Mouse (Mus musculus): ENCODE measurements around the gene Csnk1g2. TPM values are rescaled to one million over a fixed set of nuclear protein-coding genes. Genes with fewer than 3 reads are reported as not detected.
A peak's percentile ranks its signal among the peaks of the same experiment; 100 is the strongest.
"Not testable (repeated sequence)": the region's sequence is repeated elsewhere in the genome, so short reads cannot be mapped to it uniquely, and the experiment has no call there.

Csnk1g2 gene
- total RNA-seq, 1 experiment from 2014 or later, result 239 TPM

DNA sequence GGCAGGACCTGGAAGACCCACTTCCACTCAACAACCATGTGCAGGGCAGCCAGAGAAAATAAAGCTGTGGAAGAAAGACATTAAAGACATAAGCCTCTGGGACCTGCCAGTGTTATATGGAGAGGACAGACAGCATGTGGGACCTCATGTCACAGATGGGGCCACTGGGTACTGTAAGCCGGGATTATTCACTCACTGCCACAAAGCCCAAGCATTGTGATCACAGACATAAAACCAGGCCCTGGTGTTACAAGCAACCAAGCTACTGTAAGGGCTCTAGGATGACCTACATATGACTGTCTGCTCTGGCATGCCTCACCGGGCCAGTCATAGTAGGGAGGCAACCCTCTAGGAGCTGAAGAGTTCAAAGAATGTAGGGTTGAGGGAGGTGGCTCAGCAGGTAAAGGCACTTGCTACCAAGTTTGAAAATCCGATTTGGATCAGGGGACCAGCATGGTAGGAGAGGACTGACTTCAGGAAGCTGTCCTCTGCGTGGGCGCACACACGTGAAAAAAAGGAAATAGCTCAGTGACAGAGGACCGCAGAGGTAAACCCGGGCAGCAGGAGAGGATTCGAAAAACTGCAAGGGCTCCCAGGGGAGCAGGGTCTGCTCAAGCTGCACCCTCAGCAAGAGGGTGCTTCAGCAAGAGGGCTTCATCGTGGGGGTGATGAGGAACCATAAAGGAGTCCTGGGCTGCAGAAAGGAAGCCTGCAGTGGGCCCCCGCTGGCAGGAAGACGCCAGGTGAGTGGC, 33.3 kb upstream of the Csnk1g2 start:
- ATAC-seq (replicated peaks in 1 of 2; ENCODE audit: insufficient read depth in 1 of 2, low FRiP score in 2 of 2, low TSS enrichment in 1 of 2, low read depth in 1 of 2, poor library complexity in 2 of 2, severe bottlenecking in 2 of 2), result no peak

DNA sequence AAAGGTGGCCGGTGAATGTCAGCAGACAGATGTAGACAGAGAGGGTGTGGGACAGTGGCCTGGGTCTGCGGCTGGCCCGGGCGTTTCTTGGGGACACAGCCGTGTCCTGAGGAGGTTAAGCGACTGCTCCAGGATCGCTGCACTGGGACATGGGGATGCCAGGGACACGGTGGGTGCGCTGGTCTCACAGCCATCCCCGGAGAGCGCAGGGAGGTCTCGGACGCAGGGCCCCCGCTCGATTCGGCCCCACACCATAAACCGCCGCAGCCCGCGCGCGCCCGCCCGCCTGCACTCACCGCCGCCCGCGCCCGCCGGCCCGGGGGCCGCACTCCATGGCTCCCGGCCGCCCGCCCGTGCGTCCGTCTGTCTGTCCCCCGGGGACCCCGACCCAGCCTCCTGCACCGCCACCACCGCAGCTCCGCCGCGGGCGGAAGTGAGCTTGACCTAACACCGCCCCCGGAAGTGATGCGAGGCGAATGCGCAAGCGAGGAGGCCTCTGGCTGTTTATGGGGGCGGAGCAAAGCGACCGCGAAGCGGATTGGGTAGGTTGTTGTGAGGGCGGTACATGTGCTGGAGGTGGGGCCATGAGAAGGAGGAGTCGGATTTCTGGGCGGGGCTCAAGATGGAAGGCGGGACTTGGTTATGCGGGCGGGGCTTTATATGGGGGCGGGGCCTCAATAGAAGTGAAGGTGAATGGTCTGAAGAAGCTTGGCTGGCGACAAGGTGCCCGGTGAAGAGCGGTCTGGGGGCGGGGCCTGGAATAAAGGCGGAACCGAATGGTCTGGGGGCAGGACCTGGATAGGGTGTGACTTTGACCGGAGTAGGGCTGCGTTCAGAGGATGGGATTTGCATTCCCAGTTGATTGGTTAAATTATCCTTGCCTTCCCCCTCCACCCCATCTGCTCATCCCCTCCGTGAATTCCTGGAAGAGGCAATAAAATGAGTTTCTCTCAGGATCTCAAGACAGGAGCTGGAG, 32.5 kb upstream of the Csnk1g2 start, which contains the start of gene Abhd17a:
Gene Abhd17a (minus strand): TSS at position 463 of the 976 bp plus-strand sequence.
- peak; percentile 95 to 96 for ATAC-seq (replicated peaks in 1 of 2; ENCODE audit: insufficient read depth in 1 of 2, low FRiP score in 2 of 2, low TSS enrichment in 1 of 2, low read depth in 1 of 2, poor library complexity in 2 of 2, severe bottlenecking in 2 of 2)

DNA sequence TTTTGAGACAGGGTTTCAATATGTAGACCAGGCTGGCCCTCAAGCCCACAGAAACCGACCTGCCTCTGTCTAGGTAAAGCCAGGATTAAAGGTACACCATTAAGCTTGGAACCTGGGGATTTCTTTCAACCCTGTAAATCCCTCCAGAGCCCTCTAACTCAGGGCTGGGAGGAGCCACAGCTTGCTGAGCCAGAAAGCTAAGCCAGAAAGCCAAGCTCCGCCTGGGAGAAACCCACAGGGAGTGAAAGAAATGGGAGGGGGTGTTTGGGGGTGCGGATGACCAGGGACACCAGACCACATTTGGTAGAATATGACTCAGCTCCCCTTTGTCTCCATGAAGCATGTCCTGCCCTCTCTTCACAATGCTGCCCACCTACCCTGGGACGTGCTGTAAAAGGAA, 26.3 kb upstream of the Csnk1g2 start:
- no peak for ATAC-seq (replicated peaks in 1 of 2; ENCODE audit: insufficient read depth in 1 of 2, low FRiP score in 2 of 2, low TSS enrichment in 1 of 2, low read depth in 1 of 2, poor library complexity in 2 of 2, severe bottlenecking in 2 of 2)

DNA sequence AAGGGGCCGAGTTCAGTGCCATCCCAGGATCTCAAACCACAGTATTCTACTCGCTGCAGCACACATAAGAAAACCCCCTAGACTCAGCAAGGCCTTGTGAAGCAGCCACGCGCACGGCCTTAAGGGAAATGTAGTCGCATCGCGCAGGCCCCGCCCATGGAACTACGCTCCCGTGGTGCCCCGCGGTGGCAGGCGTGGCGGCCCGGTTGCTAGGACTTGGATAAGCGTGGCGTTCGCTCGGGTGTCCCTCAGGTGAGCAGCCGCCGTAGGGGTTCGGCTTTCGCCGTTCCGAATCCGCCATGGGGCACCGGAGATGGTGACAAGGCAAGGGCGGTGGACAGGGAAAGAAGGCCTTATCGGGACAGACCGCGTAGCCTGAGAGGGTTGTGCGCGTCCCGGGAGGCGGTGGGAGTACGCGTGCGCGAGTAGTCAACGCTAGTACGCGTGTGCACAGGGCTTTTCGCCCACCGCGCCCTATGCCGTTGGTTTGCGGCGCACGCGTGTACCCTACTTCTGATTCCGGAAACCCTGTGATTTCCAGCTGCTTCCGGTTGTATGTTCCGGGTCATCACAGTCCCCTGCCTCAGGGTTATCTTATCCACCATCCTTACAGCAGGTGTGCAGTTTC, 19.8 kb upstream of the Csnk1g2 start, which contains the start of the genes Scamp4 and Adat3:
Gene Scamp4 (plus strand): TSS at position 175 of the 628 bp plus-strand sequence.
Gene Adat3 (plus strand): TSS at position 183 of the 628 bp plus-strand sequence.
- ATAC-seq (replicated peaks in 1 of 2; ENCODE audit: insufficient read depth in 1 of 2, low FRiP score in 2 of 2, low TSS enrichment in 1 of 2, low read depth in 1 of 2, poor library complexity in 2 of 2, severe bottlenecking in 2 of 2), result peak; percentile 90 to 91

DNA sequence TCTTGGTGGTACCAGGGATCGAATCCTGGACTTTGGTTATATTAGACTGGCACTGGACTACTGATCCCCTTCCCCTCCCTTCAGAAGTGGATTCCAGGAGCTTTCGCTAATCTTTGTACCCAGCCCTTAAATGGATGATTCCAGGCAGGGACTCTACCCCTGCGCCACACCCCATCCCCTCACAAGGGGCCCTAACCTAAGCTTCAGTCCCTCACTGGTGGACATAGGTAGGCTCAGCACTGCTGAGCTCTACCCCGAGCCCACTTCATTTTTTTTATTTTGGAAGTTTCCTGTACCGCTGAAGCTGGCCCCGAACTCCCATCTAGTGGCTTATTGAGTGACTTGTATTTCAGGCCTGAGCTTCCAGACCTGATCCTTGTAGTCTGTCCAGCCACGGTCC, 19.3 kb upstream of the Csnk1g2 start:
- no peak for ATAC-seq (replicated peaks in 1 of 2; ENCODE audit: insufficient read depth in 1 of 2, low FRiP score in 2 of 2, low TSS enrichment in 1 of 2, low read depth in 1 of 2, poor library complexity in 2 of 2, severe bottlenecking in 2 of 2)

DNA sequence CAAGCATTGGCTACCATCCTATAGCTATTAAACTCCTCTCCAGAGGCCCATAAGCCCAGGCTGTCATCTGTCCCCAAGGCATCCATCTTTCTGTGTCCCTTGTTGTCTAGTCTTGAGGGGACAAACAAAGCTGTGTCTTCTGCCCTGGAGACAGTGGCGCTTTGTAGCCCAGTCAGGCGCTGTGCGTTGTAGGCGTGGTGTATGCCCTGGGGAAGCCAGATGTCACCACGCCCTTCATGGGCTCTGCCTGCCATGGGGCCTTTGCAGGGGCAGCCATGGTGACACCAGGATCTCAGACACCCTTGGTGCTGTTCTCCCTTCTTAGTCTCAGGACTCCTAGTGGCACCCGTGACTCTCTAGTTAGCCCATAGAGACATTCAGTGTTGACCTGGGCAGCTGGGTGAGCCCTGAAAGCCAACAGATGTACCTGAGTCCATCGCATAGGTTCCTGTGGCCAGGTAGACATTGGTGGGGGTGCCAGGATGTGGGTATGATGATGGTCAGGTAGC, 18.6 kb upstream of the Csnk1g2 start:
- ATAC-seq (replicated peaks in 1 of 2; ENCODE audit: insufficient read depth in 1 of 2, low FRiP score in 2 of 2, low TSS enrichment in 1 of 2, low read depth in 1 of 2, poor library complexity in 2 of 2, severe bottlenecking in 2 of 2), result no peak

DNA sequence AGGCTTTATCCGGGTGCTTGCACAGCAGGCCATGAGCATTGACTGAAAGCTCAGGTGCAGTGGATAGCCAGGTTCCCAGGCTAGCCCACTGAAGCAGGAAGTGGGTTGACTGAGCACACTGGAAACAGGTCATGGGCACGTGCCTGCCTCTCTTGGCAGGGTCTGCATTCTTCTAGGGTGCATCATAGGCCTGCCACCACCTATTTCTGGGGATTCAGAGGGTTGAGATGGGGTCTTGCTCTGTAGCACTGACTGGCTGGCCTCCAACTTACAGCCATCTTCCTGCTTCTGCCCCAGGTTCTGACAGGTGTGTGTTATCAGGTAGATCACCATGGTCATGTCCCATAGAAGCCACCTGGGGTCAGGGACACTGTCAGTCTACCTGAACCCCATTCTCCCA, 17.6 kb upstream of the Csnk1g2 start:
- no peak for ATAC-seq (replicated peaks in 1 of 2; ENCODE audit: insufficient read depth in 1 of 2, low FRiP score in 2 of 2, low TSS enrichment in 1 of 2, low read depth in 1 of 2, poor library complexity in 2 of 2, severe bottlenecking in 2 of 2)

DNA sequence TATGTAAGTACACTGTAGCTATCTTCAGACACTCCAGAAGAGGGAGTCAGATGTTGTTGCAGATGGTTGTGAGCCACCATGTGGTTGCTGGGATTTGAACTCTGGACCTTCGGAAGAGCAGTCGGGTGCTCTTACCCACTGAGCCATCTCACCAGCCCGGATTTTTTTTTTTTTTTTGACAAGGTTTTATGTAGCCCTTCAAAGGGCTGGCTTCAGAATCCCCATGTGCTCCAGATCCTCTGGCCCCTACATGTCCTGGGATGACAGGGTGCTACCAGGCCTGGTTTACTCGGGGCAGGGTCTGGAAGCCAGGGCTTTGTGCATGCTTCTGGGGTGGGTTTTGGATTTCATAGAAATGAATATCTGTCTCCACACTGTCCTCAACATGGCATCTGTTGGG, 16.9 kb upstream of the Csnk1g2 start, which contains the start of gene Gm49322:
Gene Gm49322 (plus strand): TSS at position 301 of the 400 bp plus-strand sequence.
- not testable (repeated sequence) for ATAC-seq (replicated peaks in 1 of 2; ENCODE audit: insufficient read depth in 1 of 2, low FRiP score in 2 of 2, low TSS enrichment in 1 of 2, low read depth in 1 of 2, poor library complexity in 2 of 2, severe bottlenecking in 2 of 2)

DNA sequence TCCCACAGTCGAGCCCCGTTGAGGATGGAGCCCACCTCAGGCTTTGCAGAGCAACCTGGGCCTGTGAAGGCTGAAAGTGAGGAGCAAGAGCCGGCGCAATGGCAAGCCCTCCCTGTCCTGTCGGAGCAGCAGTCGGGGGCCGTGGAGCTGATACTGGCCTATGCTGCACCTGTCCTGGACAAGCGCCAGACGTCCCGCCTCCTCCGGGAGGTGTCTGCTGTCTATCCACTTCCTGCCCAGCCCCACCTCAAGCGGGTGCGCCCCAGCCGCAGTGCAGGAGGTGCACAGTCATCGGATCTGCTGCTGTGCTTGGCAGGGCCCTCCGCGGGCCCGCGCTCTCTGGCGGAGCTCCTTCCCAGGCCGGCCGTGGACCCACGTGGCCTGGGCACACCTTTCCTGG, 16.3 kb upstream of the Csnk1g2 start:
- no peak for ATAC-seq (replicated peaks in 1 of 2; ENCODE audit: insufficient read depth in 1 of 2, low FRiP score in 2 of 2, low TSS enrichment in 1 of 2, low read depth in 1 of 2, poor library complexity in 2 of 2, severe bottlenecking in 2 of 2)

DNA sequence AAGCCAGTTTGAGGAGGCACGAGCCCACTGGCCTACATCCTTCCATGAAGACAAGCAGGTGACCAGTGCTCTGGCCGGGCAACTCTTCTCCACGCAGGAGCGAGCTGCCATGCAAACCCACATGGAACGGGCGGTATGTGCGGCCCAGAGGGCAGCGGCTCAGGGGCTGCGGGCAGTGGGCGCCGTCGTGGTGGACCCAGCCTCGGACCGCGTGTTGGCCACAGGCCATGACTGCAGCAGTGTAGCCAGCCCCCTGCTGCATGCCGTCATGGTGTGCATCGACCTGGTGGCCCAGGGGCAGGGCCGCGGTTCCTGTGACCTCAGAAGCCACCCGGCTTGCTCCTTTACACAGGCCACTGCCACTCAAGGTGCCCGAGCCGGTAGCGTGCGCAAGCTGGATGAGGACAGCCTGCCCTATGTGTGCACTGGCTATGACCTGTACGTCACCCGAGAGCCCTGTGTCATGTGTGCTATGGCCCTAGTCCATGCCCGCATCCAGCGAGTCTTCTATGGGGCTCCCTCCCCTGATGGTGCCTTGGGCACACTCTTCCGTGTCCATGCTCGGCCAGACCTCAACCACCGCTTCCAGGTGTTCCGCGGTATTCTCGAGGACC, 15.8 kb upstream of the Csnk1g2 start:
- ATAC-seq (replicated peaks in 1 of 2; ENCODE audit: insufficient read depth in 1 of 2, low FRiP score in 2 of 2, low TSS enrichment in 1 of 2, low read depth in 1 of 2, poor library complexity in 2 of 2, severe bottlenecking in 2 of 2), result no peak

DNA sequence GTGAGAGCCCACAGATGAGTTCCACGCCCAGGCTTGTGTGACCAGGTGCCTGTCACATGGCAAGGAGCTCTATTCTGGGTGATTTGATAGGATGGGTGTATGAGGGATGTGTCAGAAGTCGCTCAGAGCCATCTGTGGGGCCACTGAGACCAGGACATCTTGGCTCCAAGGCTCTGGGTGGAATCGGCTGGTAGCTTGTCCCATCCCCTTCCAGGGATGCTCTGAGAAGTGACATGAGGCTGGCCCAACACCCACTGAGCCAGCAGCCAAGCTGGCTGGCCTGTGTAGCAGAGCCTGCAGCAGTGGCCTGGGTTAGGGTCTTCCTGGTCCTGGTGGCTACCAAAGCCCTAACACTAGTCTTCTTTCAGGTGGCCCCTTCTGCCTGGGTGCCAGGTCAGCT, 14.2 kb upstream of the Csnk1g2 start:
- no peak for ATAC-seq (replicated peaks in 1 of 2; ENCODE audit: insufficient read depth in 1 of 2, low FRiP score in 2 of 2, low TSS enrichment in 1 of 2, low read depth in 1 of 2, poor library complexity in 2 of 2, severe bottlenecking in 2 of 2)

DNA sequence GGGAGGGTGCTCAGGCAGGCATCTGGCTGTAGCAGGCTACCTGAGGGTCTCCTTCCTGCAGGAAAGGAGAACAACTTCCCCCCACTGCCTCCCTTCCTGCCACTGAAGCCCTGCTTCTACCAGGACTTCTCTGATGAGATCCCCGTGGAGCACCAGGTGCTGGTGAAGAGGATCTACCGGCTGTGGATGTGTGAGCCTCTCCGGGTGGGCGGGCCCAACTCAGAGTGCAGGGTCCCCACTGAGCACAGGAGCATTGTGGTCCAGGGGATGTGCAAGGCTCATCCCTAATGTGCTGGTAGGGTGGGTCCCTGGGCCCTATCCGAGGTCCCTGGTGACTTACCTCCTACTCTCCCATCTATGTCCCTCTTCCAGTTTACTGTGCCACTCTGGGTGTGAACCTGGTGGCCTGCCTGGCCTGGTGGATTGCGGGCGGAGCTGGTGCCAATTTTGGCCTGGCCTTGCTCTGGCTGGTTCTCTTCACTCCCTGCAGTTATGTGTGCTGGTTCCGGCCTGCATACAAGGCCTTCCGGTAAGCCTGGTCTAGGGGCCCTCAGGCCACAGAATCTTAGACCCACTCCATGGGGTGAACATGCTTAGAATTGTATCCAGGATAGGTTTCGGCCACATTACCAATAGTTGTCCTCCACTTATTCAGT, 13.2 kb upstream of the Csnk1g2 start:
- no peak for ATAC-seq (replicated peaks in 1 of 2; ENCODE audit: insufficient read depth in 1 of 2, low FRiP score in 2 of 2, low TSS enrichment in 1 of 2, low read depth in 1 of 2, poor library complexity in 2 of 2, severe bottlenecking in 2 of 2)

DNA sequence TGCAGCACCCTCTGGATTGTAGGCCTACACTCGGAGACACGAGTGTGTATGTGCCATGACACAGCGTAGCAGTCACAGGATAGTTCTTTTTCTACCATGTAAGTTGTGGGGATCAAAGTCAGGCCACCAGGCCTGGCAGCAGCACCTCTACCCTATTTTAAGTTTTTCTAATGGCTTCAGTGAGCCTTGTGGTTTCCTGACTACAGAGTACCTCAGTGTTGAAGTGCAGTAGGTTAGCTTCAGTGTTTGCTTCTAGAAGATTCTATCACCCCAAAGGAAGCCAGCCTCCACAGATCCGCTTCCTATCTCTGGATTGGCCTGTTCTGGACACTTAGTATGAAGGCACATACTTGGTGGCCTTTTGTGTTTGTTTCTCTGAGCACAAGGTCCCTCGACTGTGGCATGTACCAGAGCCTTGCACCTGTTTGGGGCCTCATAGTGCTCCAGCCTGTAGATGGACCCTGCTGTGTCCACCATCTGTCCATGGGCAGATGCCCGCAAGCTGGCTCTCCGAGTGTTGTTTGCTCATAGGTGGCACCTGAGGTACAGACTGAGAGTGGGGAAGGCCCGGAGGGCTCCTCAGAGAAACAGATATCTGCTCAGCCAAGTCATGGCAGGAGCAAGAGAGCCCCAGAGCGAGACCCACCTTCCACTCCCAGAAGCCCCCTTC, 12.4 kb upstream of the Csnk1g2 start:
- peak in 1 of 2 experiments; percentile 12; a peak in 1 of 4 replicates for ATAC-seq (replicated peaks in 1 of 2; ENCODE audit: insufficient read depth in 1 of 2, low FRiP score in 2 of 2, low TSS enrichment in 1 of 2, low read depth in 1 of 2, poor library complexity in 2 of 2, severe bottlenecking in 2 of 2)

DNA sequence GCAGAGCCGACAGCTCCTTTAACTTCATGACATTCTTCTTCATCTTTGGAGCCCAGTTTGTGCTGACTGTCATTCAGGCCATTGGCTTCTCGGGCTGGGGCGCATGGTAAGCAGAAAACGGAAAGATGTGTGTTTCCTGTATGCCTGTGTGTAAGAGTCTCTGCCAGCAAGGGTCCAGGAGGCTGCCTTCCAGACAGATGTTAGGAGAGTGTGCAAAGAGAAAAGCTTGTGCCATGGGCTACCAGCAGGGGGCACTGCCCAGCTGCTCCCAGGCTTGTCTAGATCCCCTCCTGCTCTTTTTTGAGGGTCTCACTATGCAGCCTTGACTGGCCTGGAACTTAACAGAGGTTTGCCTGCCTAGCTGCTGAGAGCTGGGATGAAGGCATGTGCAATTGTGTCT, 11.6 kb upstream of the Csnk1g2 start:
- ATAC-seq (replicated peaks in 1 of 2; ENCODE audit: insufficient read depth in 1 of 2, low FRiP score in 2 of 2, low TSS enrichment in 1 of 2, low read depth in 1 of 2, poor library complexity in 2 of 2, severe bottlenecking in 2 of 2), result peak; percentile 57 to 65

DNA sequence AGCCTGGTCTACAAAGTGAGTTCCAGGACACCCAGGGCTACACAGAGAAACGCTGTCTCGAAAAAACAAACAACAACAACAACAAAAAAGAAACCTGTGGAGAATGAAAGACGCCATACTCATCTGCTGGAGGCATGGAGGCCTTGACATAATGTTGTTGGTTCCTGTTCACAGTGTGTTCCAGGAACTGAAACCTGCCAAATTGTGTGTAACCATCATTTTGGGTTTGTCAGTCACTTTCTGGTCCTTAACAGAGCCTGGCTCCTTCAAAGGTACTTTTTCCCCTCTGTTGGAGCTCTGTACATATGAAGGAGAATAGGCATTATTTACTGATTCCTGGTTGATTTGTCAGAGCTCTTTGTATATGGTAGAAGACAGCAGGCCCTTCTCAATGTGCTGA, 10.7 kb upstream of the Csnk1g2 start:
- no peak for ATAC-seq (replicated peaks in 1 of 2; ENCODE audit: insufficient read depth in 1 of 2, low FRiP score in 2 of 2, low TSS enrichment in 1 of 2, low read depth in 1 of 2, poor library complexity in 2 of 2, severe bottlenecking in 2 of 2)

DNA sequence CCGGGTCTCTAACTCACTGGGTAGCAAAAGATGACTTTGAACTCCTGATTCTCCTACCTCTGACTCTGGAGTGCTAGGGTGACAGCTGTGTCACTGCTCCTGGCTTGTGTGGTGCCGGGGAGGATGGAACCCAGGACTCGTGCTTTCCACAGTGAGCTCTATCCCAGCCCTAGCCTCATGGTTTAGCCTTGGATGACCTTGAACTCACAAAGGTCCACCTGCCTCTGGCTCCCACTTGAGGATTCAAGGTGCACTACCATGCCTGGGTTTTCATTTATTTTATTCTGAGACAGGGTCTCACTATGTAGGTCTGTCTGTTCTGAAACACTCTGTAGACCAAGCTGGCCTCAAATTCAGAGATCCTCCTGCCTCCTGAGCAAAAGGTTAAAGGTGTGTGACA, 8.8 kb upstream of the Csnk1g2 start:
- ATAC-seq (replicated peaks in 1 of 2; ENCODE audit: insufficient read depth in 1 of 2, low FRiP score in 2 of 2, low TSS enrichment in 1 of 2, low read depth in 1 of 2, poor library complexity in 2 of 2, severe bottlenecking in 2 of 2), result no peak

All from hematopoietic stem cell, adult 5-6 weeks (primary cell).